Mouse (Mus musculus) retina, adult 2 months (tissue): ENCODE data around the gene Pkdcc.

ENCODE experiments used
- DNase-seq: peaks from one replicate; pipeline ENCODE4 v3.0.0-alpha.2; 2012; ENCODE audit warnings: low read depth, low spot score

The Pkdcc gene

DNA sequence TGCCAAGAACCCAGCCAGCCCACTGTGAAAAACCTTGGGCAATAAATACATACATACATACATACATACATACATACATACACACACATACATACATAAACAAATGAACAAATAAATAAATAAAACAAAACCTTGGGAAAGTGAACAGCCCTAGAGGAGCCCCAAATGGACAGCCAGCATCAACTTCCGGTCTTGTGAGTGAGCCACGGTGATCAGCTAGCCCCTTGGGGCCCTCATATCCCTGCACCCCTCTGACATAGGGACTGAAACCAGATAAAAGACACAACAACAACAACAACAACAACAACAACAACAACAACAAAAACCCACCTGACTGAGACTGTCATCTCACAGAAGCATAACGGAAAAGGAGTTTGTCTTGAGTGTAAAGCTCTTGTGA is 30.4 kb downstream of the Pkdcc start:
- DNase-seq, result no peak

DNA sequence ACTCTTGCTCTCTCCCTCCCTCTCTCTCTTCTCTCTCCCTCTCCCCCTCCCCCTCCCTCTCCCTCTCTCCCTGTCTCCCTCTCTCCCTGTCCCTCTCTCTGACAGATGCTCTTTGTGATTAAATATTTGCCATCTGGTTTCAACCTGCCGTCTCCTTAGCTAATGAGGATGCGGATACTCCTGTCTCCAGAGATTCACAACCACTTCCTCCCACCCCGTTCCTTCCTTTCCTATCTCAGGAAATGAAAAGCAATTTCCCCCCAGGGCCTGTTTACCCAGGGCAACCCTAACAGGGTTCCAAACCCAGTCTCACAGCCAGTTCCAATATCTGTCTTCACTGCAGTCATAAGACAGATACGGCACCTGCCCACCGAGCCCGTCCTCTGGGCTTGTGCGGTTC is 31.0 kb downstream of the Pkdcc start:
- DNase-seq, result no peak

- DNase-seq, result no peak
Observed at GRCm38 (mm10) chr17:83247176-83247575, 32.1 kb downstream of the Pkdcc start.

- no peak for DNase-seq
Observed at GRCm38 (mm10) chr17:83248467-83248866, 33.4 kb downstream of the Pkdcc start.

GRCm38 (mm10) chr17:83250903-83251526 is 35.9 kb downstream of the Pkdcc start:
- DNase-seq, result no peak

DNA sequence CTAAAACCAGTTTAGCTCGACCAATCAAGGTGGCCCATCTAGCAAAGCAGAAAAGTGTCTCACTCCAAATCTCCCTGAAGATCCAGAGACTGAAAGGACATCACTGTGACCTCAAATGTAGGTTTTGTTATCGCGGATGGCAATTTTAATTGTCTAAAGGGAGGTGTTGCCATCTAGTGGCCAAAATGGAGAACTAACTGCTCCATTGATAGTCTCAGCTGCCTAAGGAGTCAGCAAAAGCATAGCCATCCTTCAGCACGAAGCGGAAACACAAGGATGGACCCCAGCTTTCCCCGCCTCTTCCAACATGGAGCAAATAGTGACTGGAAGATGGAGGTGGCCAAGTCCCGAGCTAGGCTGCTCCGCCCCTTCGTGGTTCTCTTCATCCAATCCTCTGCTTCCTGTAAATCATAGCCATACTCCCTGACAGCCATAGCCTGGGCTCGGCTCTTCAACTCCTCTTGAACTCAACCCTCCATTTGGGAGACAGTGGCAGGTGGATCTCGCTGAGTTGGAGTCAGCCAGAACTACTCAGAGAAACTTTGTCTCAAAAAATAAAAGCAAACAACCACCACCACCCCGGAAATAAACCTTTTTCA is 38.1 kb downstream of the Pkdcc start:
- no peak for DNase-seq

DNA sequence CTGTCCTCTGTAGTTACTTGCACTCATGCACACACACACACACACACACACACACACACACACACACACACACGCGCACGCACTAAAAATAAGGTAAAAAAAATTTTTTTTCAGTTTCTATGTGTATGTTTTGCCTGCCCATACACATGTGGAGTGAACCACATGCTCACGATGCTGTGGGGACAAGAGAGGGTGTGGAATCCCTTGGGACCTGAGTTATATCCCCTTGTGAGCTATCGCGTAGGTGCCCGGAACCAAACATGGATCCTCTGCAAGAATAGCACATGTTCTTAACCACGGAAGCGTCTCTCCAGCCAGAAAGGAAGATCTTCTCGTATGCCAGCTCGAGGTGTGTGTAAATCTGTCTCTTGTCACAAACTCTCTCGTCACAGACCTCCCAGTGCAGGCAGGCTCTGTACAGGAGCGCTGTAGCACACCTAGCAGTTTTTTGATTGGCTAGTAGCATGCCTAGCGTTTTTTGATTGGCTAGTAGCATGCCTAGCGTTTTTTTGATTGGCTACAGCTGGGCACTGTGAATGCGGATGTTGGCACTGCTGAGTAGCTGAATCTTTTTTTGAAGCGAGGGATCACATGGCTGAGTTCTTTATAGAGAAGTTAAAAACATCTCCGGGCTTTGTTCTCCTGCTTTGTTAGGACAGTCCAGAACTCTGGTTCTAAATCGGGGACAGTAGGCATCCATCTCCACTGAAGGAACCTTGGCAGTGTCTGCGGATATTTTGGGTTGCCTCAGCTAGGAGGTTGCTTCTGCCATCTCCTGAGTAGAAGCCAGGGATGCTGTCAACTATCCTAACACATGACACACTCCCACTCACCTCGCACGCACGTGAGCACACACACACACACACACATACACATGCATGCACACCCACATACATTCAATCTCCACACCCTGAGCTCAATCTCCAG is 52.4 kb downstream of the Pkdcc start:
- no peak for DNase-seq

- peak; percentile 54 for DNase-seq
Observed at GRCm38 (mm10) chr17:83271509-83271908, 56.4 kb downstream of the Pkdcc start.

- DNase-seq, result no peak
Observed at GRCm38 (mm10) chr17:83272641-83273040, 57.5 kb downstream of the Pkdcc start.

DNA sequence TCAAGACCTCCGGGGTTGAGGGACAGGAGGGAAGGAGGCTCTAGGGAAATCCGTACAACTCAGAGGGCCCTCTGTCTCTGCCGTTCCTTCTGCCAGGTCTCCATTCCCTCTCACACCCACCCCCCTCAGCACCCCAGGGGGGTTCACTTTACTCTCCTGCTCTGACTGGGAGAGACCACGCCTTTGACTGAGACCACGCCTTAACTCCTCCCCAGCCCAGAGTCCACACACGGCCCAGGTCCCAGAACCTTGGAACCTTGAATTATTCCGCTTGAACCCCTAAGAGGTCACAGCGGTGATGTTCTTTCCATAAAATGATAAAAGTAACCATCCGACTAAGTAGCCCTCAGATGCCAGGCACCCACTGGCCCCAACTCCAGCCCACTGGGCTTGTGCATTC is 58.5 kb downstream of the Pkdcc start:
- DNase-seq, result no peak

- DNase-seq, result no peak
Observed at GRCm38 (mm10) chr17:83274101-83274500, 59.0 kb downstream of the Pkdcc start.
